Mouse (Mus musculus) urinary bladder, postnatal 10 days (tissue): ENCODE data around the gene Cnrip1.

Experiments used
- DNase-seq: peaks from one replicate; pipeline ENCODE4 v3.0.0; 2022; ENCODE audit warnings: low spot score

Cnrip1 gene

DNA sequence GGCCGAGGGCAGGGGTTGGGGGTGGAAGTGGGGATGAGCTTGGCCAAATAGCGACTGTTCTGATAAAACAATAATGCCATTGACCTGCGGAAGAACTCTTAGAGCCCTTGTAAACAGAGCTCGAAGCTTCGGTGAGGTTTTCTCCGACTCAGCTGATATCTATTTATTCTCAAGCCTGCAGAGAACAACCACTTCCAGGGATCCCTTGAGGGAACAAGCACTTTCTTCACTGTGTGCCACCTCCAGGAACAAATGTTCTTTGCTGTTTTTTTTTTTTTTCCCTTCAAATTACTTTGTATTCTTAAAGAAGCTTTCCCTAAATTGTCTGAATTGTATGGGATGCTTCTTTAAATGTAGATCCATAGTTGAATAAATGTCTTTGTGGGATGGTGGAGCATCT, 56.0 kb downstream of the Cnrip1 start:
- DNase-seq = no peak

DNA sequence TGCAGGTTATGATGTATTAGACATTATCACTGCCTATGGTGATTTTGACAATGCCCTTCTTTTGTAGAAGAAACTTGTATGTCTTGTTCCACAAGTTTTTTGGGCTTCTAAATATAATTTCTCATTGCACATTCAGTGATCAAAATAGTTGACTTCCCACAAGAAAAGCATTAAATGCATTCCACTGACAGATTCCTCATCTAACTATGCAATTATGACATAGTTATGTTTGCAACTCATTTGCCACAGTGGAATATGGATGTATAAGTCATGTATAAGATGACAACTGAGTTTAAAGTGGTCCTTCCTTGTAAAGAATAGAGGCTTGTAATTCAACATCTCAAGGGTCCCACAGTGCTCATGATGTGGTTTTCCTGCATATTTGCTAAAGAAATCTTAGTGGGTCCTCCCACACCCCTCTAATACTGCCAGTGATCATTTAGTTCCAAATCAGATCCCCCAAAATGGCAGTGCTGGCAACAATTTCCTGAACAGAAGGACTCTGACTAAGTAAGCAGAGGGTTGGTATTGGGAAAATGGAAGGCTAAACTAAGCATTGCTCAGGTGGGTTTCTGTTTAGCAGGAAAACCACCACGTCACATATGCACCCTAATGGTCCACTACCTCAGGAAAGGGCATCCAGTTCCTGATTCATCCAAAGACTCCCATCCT, 61.2 kb downstream of the Cnrip1 start:
- no peak for DNase-seq

DNA sequence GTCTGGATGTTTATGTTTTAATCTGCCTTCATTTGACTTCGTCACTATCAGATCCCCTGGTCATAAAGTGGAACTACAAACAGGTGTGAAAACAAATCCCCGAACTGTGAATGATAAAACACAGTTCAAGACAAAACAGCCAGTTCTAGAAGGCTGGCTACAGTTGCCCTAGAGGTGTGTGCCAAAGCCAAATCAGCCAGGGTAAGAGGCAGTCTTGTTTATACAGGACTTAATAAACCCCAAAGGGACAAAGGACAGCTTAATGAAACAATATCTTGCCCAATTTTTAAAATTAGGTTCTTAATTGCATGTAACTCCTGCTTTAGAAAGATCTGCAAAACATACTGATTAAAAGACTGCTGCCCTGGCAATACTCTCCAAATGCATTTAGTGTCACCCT, 75.0 kb downstream of the Cnrip1 start:
- no peak for DNase-seq
